Mouse (Mus musculus): ENCODE results near the gene Rassf2. TPM values are rescaled to one million over a fixed set of nuclear protein-coding genes. Genes with fewer than 3 reads are reported as not detected.
A peak's percentile ranks its signal among the peaks of the same experiment; 100 is the strongest.

Rassf2 gene
- polyA plus RNA-seq, 1 experiment from 2014 or later, result 1.6 TPM

GRCm38 (mm10) chr2:131980866-131981265 lies 49.2 kb downstream of the Rassf2 start:
- H3K9ac ChIP-seq, result no peak overlapping the region
- no peak overlapping the region for H3K27ac ChIP-seq
- no peaks in the 10 kb centered on the region for H3K27me3 ChIP-seq
- ATAC-seq (ENCODE audit: low read depth) (no peak), DNase-seq (no peak)
- no peaks in the 10 kb centered on the region for H3K9me3 ChIP-seq (replicated peaks)
- no peak overlapping the region for H3K4me2 ChIP-seq
- 12% methylated on average over 9 of the region's 9 CpGs for WGBS (ENCODE audit: insufficient replicate concordance)
- no peaks in the 10 kb centered on the region for H3K36me3 ChIP-seq
- no peak overlapping the region for H3K4me3 ChIP-seq (replicated peaks)
- H3K4me1 ChIP-seq (replicated peaks), result no peaks in the 10 kb centered on the region

GRCm38 (mm10) chr2:131976663-131977062 lies 53.4 kb downstream of the Rassf2 start:
- DNase-seq, result no peak
- Histone ChIP-seq H3K27me3 (no peaks in the 10 kb centered on the region), H3K4me3 (replicated peaks) (no peak overlapping the region), H3K9ac (no peak overlapping the region), H3K27ac (no peak overlapping the region), H3K36me3 (no peaks in the 10 kb centered on the region), H3K4me2 (no peak overlapping the region), H3K9me3 (replicated peaks) (no peaks in the 10 kb centered on the region), H3K4me1 (replicated peaks) (no peaks in the 10 kb centered on the region)
- 53% methylated on average over 3 of the region's 3 CpGs for WGBS (ENCODE audit: insufficient replicate concordance)
- no peak for ATAC-seq (ENCODE audit: low read depth)

GRCm38 (mm10) chr2:131971098-131971497 lies 59.0 kb downstream of the Rassf2 start:
- no peak overlapping the region for H3K4me3 ChIP-seq (replicated peaks)
- H3K9ac ChIP-seq, result no peak overlapping the region
- no peaks in the 10 kb centered on the region for H3K9me3 ChIP-seq (replicated peaks)
- H3K36me3 ChIP-seq, result no peaks in the 10 kb centered on the region
- 57% methylated on average over 4 of the region's 4 CpGs for WGBS (ENCODE audit: insufficient replicate concordance)
- H3K4me1 ChIP-seq (replicated peaks), result no peaks in the 10 kb centered on the region
- H3K27me3 ChIP-seq, result no peaks in the 10 kb centered on the region
- DNase-seq (no peak), ATAC-seq (ENCODE audit: low read depth) (no peak)
- H3K27ac ChIP-seq, result no peak overlapping the region
- H3K4me2 ChIP-seq, result no peak overlapping the region

GRCm38 (mm10) chr2:131970597-131970996 lies 59.5 kb downstream of the Rassf2 start:
- DNase-seq, result no peak
- no peaks in the 10 kb centered on the region for H3K36me3 ChIP-seq

GRCm38 (mm10) chr2:131961671-131962070 lies 68.4 kb downstream of the Rassf2 start:
- DNase-seq (no peak), ATAC-seq (ENCODE audit: low read depth) (no peak)
- 57% methylated on average over 2 of the region's 2 CpGs for WGBS (ENCODE audit: insufficient replicate concordance)
- Histone ChIP-seq H3K4me3 (replicated peaks) (no peak overlapping the region), H3K4me2 (no peak overlapping the region), H3K9me3 (replicated peaks) (no peaks in the 10 kb centered on the region), H3K27ac (no peak overlapping the region), H3K27me3 (no peaks in the 10 kb centered on the region), H3K36me3 (no peaks in the 10 kb centered on the region), H3K4me1 (replicated peaks) (no peaks in the 10 kb centered on the region), H3K9ac (no peak overlapping the region)

More at GRCm38 (mm10) chr2:131970597-131970996, 59.5 kb downstream of the Rassf2 start:
- no peak overlapping the region for H3K9ac ChIP-seq
- ATAC-seq (ENCODE audit: low read depth), result no peak
- no peak overlapping the region for H3K4me3 ChIP-seq (replicated peaks)
- H3K27ac ChIP-seq, result no peak overlapping the region
- 82% methylated on average over 2 of the region's 2 CpGs for WGBS (ENCODE audit: insufficient replicate concordance)
- H3K27me3 ChIP-seq, result no peaks in the 10 kb centered on the region
- H3K4me1 ChIP-seq (replicated peaks), result no peaks in the 10 kb centered on the region
- H3K9me3 ChIP-seq (replicated peaks), result no peaks in the 10 kb centered on the region
- no peak overlapping the region for H3K4me2 ChIP-seq

- Histone ChIP-seq H3K27me3 (peaks cover 25% of the 10 kb centered on the region), H3K27ac (no peak overlapping the region), H3K4me3 (replicated peaks) (no peak overlapping the region), H3K9me3 (replicated peaks) (no peaks in the 10 kb centered on the region), H3K9ac (no peak overlapping the region), H3K4me1 (replicated peaks) (peaks cover 14% of the 10 kb centered on the region), H3K36me3 (no peaks in the 10 kb centered on the region), H3K4me2 (no peak overlapping the region)
- ATAC-seq (ENCODE audit: low read depth) (no peak), DNase-seq (no peak)
- WGBS (ENCODE audit: insufficient replicate concordance), result 42% methylated on average over 9 of the region's 9 CpGs
These were observed 72.3 kb downstream of the Rassf2 start for GRCm38 (mm10) chr2:131957731-131958222.

- H3K27ac ChIP-seq, result no peak overlapping the region
- peaks cover 14% of the 10 kb centered on the region for H3K4me1 ChIP-seq (replicated peaks)
- no peaks in the 10 kb centered on the region for H3K36me3 ChIP-seq
- DNase-seq (no peak), ATAC-seq (ENCODE audit: low read depth) (no peak)
- 63% methylated on average over 7 of the region's 7 CpGs for WGBS (ENCODE audit: insufficient replicate concordance)
- no peaks in the 10 kb centered on the region for H3K9me3 ChIP-seq (replicated peaks)
- H3K4me2 ChIP-seq, result no peak overlapping the region
- H3K9ac ChIP-seq, result no peak overlapping the region
- H3K27me3 ChIP-seq, result peaks cover 36% of the 10 kb centered on the region
- H3K4me3 ChIP-seq (replicated peaks), result no peak overlapping the region
These were observed 73.5 kb downstream of the Rassf2 start for GRCm38 (mm10) chr2:131956336-131957256.

GRCm38 (mm10) chr2:131955264-131955663 lies 74.8 kb downstream of the Rassf2 start:
- no peak overlapping the region for H3K27ac ChIP-seq
- no peaks in the 10 kb centered on the region for H3K36me3 ChIP-seq
- DNase-seq, result no peak
- H3K27me3 ChIP-seq, result peaks cover 48% of the 10 kb centered on the region
- peak overlapping the region; percentile 58 for H3K4me2 ChIP-seq
- H3K9me3 ChIP-seq (replicated peaks), result no peaks in the 10 kb centered on the region
- H3K9ac ChIP-seq, result no peak overlapping the region
- H3K4me1 ChIP-seq (replicated peaks), result peaks cover 14% of the 10 kb centered on the region
- peak overlapping the region; percentile 36 for H3K4me3 ChIP-seq (replicated peaks)
- peak; percentile 51; the same call in 1 of the 2 replicates for ATAC-seq (ENCODE audit: low read depth)
- WGBS (ENCODE audit: insufficient replicate concordance), result 3% methylated on average over 17 of the region's 17 CpGs

- peak overlapping the region; percentile 58 for H3K4me2 ChIP-seq
- no peaks in the 10 kb centered on the region for H3K36me3 ChIP-seq
- peaks cover 14% of the 10 kb centered on the region for H3K4me1 ChIP-seq (replicated peaks)
- no peak for DNase-seq
- no peak overlapping the region for H3K27ac ChIP-seq
- WGBS (ENCODE audit: insufficient replicate concordance), result 51% methylated on average over 9 of the region's 9 CpGs
- peaks cover 52% of the 10 kb centered on the region for H3K27me3 ChIP-seq
- ATAC-seq (ENCODE audit: low read depth), result no peak
- H3K9ac ChIP-seq, result no peak overlapping the region
- H3K9me3 ChIP-seq (replicated peaks), result no peaks in the 10 kb centered on the region
- peak overlapping the region; percentile 36 for H3K4me3 ChIP-seq (replicated peaks)
These were observed 75.2 kb downstream of the Rassf2 start for GRCm38 (mm10) chr2:131954835-131955234.

- no peaks in the 10 kb centered on the region for H3K36me3 ChIP-seq
- DNase-seq (no peak), ATAC-seq (ENCODE audit: low read depth) (no peak)
- H3K27me3 ChIP-seq, result peaks cover 55% of the 10 kb centered on the region
- no peak overlapping the region for H3K27ac ChIP-seq
- no peak overlapping the region for H3K4me2 ChIP-seq
- H3K9ac ChIP-seq, result no peak overlapping the region
- WGBS (ENCODE audit: insufficient replicate concordance), result 71% methylated on average over 4 of the region's 4 CpGs
- peaks cover 14% of the 10 kb centered on the region for H3K4me1 ChIP-seq (replicated peaks)
- no peak overlapping the region for H3K4me3 ChIP-seq (replicated peaks)
- no peaks in the 10 kb centered on the region for H3K9me3 ChIP-seq (replicated peaks)
These were observed 76.3 kb downstream of the Rassf2 start for GRCm38 (mm10) chr2:131953711-131954110.

- DNase-seq (no peak), ATAC-seq (ENCODE audit: low read depth) (no peak)
- Histone ChIP-seq H3K4me2 (peak overlapping the region; percentile 30; the same call in 1 of the 2 replicates), H3K4me3 (replicated peaks) (no peak overlapping the region; the same call in 1 of the 2 replicates), H3K36me3 (no peaks in the 10 kb centered on the region), H3K9ac (no peak overlapping the region), H3K4me1 (replicated peaks) (peaks cover 14% of the 10 kb centered on the region), H3K27me3 (peaks cover 61% of the 10 kb centered on the region), H3K9me3 (replicated peaks) (no peaks in the 10 kb centered on the region), H3K27ac (no peak overlapping the region)
- WGBS (ENCODE audit: insufficient replicate concordance), result 19% methylated on average over 29 of the region's 29 CpGs
These were observed 77.0 kb downstream of the Rassf2 start for GRCm38 (mm10) chr2:131952961-131953538.

All from liver, embryonic 13.5 days (tissue).